Mouse (Mus musculus): ENCODE data around the gene Eddm3b. TPM values are rescaled to one million over a fixed set of nuclear protein-coding genes. Genes with fewer than 3 reads are reported as not detected.

Gene Eddm3b
- total and polyA plus RNA-seq, 3 experiments: not detected

- Histone ChIP-seq H3K9me3 (replicated peaks; ENCODE audit: low read length) (no peaks in the 10 kb centered on the region), H3K4me1 (ENCODE audit: control insufficient read depth in 1 of 2, insufficient read depth in 2 of 2) (peaks cover 8 to 20% of the 10 kb centered on the region in 2 experiments; a peak in 3 of 4 replicates), H3K4me2 (ENCODE audit: insufficient read depth, low read depth, poor library complexity, severe bottlenecking) (no peak overlapping the region), H3K4me3 (replicated peaks in 1 of 3; ENCODE audit: low read depth in 2 of 3, low read length in 2 of 3, poor library complexity in 1 of 3) (no peak overlapping the region), H3K79me2 (replicated peaks; ENCODE audit: control insufficient read depth, extremely low read depth, insufficient read depth, poor library complexity, severe bottlenecking) (no peaks in the 10 kb centered on the region), H3K27ac (ENCODE audit: insufficient read depth, low read depth) (no peak overlapping the region), H3K27me3 (replicated peaks) (no peaks in the 10 kb centered on the region), H3K36me3 (replicated peaks in 1 of 2; ENCODE audit: control insufficient read depth in 1 of 2, insufficient read depth in 1 of 2, low read length in 1 of 2) (no peaks in the 10 kb centered on the region), H3K9ac (ENCODE audit: insufficient read depth, low read depth) (no peak overlapping the region)
- dilution Hi-C loops (cut with MboI; ENCODE audit: extremely low pct_ligation_motif_present, extremely low pct_unique_long_range_greater_than_20kb, low sequenced_read_pairs): no loop called here
- no peak for DNase-seq (ENCODE audit: extremely low read depth)
- in situ Hi-C loops (cut with MboI; ENCODE audit: low pct_ligation_motif_present, low pct_unique_long_range_greater_than_20kb, low sequenced_read_pairs): loop anchor here (5.0 kb wide), 1 partner anchor 49 kb away; no protein-coding TSS in a partner anchor
- no peak for TF ChIP-seq MAZ (IDR thresholded peaks at IDR 0.05; ENCODE audit: low read depth, low read length)
- TF ChIP-seq TBP (conservative IDR thresholded peaks at IDR 0.05; ENCODE audit: low read depth, low read length): peak; percentile 51; the same call in 1 of the 2 replicates
These were observed 42.0 kb downstream of the Eddm3b start for GRCm38 (mm10) chr14:51156056-51156735.

- dilution Hi-C loops (cut with MboI; ENCODE audit: extremely low pct_ligation_motif_present, extremely low pct_unique_long_range_greater_than_20kb, low sequenced_read_pairs) (no loop called here), in situ Hi-C loops (cut with MboI; ENCODE audit: low pct_ligation_motif_present, low pct_unique_long_range_greater_than_20kb, low sequenced_read_pairs) (loop anchor here (5.0 kb wide), 1 partner anchor 49 kb away; no protein-coding TSS in a partner anchor)
- Histone ChIP-seq H3K4me3 (replicated peaks in 1 of 3; ENCODE audit: low read depth in 2 of 3, low read length in 2 of 3, poor library complexity in 1 of 3) (no peak overlapping the region), H3K4me2 (ENCODE audit: insufficient read depth, low read depth, poor library complexity, severe bottlenecking) (0 out of 2 replicates have a peak overlapping the region, but pooled peaks have one; percentile 7), H3K27ac (ENCODE audit: insufficient read depth, low read depth) (no peak overlapping the region), H3K79me2 (replicated peaks; ENCODE audit: control insufficient read depth, extremely low read depth, insufficient read depth, poor library complexity, severe bottlenecking) (no peaks in the 10 kb centered on the region), H3K9me3 (replicated peaks; ENCODE audit: low read length) (no peaks in the 10 kb centered on the region), H3K4me1 (ENCODE audit: control insufficient read depth in 1 of 2, insufficient read depth in 2 of 2) (peaks cover 8 to 20% of the 10 kb centered on the region in 2 experiments; a peak in 3 of 4 replicates), H3K36me3 (replicated peaks in 1 of 2; ENCODE audit: control insufficient read depth in 1 of 2, insufficient read depth in 1 of 2, low read length in 1 of 2) (no peaks in the 10 kb centered on the region), H3K27me3 (replicated peaks) (no peaks in the 10 kb centered on the region), H3K9ac (ENCODE audit: insufficient read depth, low read depth) (0 out of 2 replicates have a peak overlapping the region, but pooled peaks have one; percentile 22)
- DNase-seq (ENCODE audit: extremely low read depth): no peak
- TF ChIP-seq USF1 (IDR thresholded peaks at IDR 0.05; ENCODE audit: low read depth, low read length) (no peak), EP300 (IDR thresholded peaks at IDR 0.05; ENCODE audit: low read length) (0 out of 2 replicates have a peak, but pooled peaks have one; percentile 14), POLR2A (IDR thresholded peaks at IDR 0.05; ENCODE audit: low read depth, low read length) (no peak), ZNF384 (IDR thresholded peaks at IDR 0.05; ENCODE audit: low read depth, low read length) (peak; percentile 20; the same call in 1 of the 2 replicates)
These were observed 42.5 kb downstream of the Eddm3b start for GRCm38 (mm10) chr14:51156736-51157068.

- Histone ChIP-seq H3K27ac (ENCODE audit: insufficient read depth, low read depth) (no peak overlapping the region), H3K4me1 (ENCODE audit: control insufficient read depth in 1 of 2, insufficient read depth in 2 of 2) (peaks cover 8 to 20% of the 10 kb centered on the region in 2 experiments; a peak in 3 of 4 replicates), H3K27me3 (replicated peaks) (no peaks in the 10 kb centered on the region), H3K9me3 (replicated peaks; ENCODE audit: low read length) (no peaks in the 10 kb centered on the region), H3K9ac (ENCODE audit: insufficient read depth, low read depth) (0 out of 2 replicates have a peak overlapping the region, but pooled peaks have one; percentile 22), H3K36me3 (replicated peaks in 1 of 2; ENCODE audit: control insufficient read depth in 1 of 2, insufficient read depth in 1 of 2, low read length in 1 of 2) (no peaks in the 10 kb centered on the region), H3K4me3 (replicated peaks in 1 of 3; ENCODE audit: low read depth in 2 of 3, low read length in 2 of 3, poor library complexity in 1 of 3) (no peak overlapping the region), H3K4me2 (ENCODE audit: insufficient read depth, low read depth, poor library complexity, severe bottlenecking) (0 out of 2 replicates have a peak overlapping the region, but pooled peaks have one; percentile 7), H3K79me2 (replicated peaks; ENCODE audit: control insufficient read depth, extremely low read depth, insufficient read depth, poor library complexity, severe bottlenecking) (no peaks in the 10 kb centered on the region)
- in situ Hi-C loops (cut with MboI; ENCODE audit: low pct_ligation_motif_present, low pct_unique_long_range_greater_than_20kb, low sequenced_read_pairs): loop anchor here (5.0 kb wide), 1 partner anchor 50 kb away; no protein-coding TSS in a partner anchor
- TF ChIP-seq ZMIZ1 (IDR thresholded peaks at IDR 0.05; ENCODE audit: low read depth, low read length) (no peak), ETS1 (conservative IDR thresholded peaks at IDR 0.05; ENCODE audit: low read depth, low read length) (no peak), SIN3A (IDR thresholded peaks at IDR 0.05; ENCODE audit: low read length) (no peak), HCFC1 (IDR thresholded peaks at IDR 0.05; ENCODE audit: low read depth, low read length) (no peak), ZNF384 (IDR thresholded peaks at IDR 0.05; ENCODE audit: low read depth, low read length) (no peak; the same call in 1 of the 2 replicates), POLR2A (IDR thresholded peaks at IDR 0.05; ENCODE audit: low read depth, low read length) (no peak), MAX (IDR thresholded peaks at IDR 0.05; ENCODE audit: low read length) (no peak), NELFE (IDR thresholded peaks at IDR 0.05; ENCODE audit: low read depth, low read length) (no peak), NRF1 (IDR thresholded peaks at IDR 0.05; ENCODE audit: low read depth, low read length) (no peak), PAX5 (IDR thresholded peaks at IDR 0.05; ENCODE audit: low read length) (no peak), RCOR1 (conservative IDR thresholded peaks at IDR 0.05; ENCODE audit: low read depth, low read length) (no peak), GABPA (IDR thresholded peaks at IDR 0.05; ENCODE audit: insufficient replicate concordance, low read depth, low read length) (no peak), UBTF (IDR thresholded peaks at IDR 0.05; ENCODE audit: low read depth, low read length) (no peak), TBP (conservative IDR thresholded peaks at IDR 0.05; ENCODE audit: low read depth, low read length) (no peak), KAT2A (IDR thresholded peaks at IDR 0.05; ENCODE audit: insufficient replicate concordance, low read length) (no peak), USF2 (conservative IDR thresholded peaks at IDR 0.05; ENCODE audit: low read depth, low read length) (no peak), SMC3 (IDR thresholded peaks at IDR 0.05; ENCODE audit: low read depth, low read length) (no peak), MAZ (IDR thresholded peaks at IDR 0.05; ENCODE audit: low read depth, low read length) (no peak)
- no peak for DNase-seq (ENCODE audit: extremely low read depth)
- dilution Hi-C loops (cut with MboI; ENCODE audit: extremely low pct_ligation_motif_present, extremely low pct_unique_long_range_greater_than_20kb, low sequenced_read_pairs): no loop called here
These were observed 42.8 kb downstream of the Eddm3b start for GRCm38 (mm10) chr14:51157072-51157471.
